Mouse (Mus musculus) embryonic facial prominence, embryonic 12.5 days (tissue): ENCODE results near the gene Emc10. TPM values are rescaled to one million over a fixed set of nuclear protein-coding genes. Genes with fewer than 3 reads are reported as not detected.

Experiments used
- ATAC-seq: fragments of 200-750 bp; cut with Nextera tagmentation; 2 replicates; pipeline ENCODE4 v1.8.0; 2017; ENCODE audit not compliant: insufficient number of reproducible peaks, insufficient read depth, low FRiP score, low TSS enrichment
- H3K27ac ChIP-seq: fragments of 300-500 bp; sonication (generic); 2 replicates; pipeline ENCODE4 v1.5.1; 2016; ENCODE audit warnings: mild to moderate bottlenecking
- H3K27me3 ChIP-seq: fragments of 300-500 bp; sonication (generic); 2 replicates; pipeline ENCODE4 v1.6.1; 2016; ENCODE audit warnings: mild to moderate bottlenecking, moderate library complexity
- H3K36me3 ChIP-seq: fragments of 300-500 bp; sonication (generic); 2 replicates; pipeline ENCODE4 v1.6.1; 2016; ENCODE audit warnings: mild to moderate bottlenecking
- H3K4me1 ChIP-seq: fragments of 300-500 bp; sonication (generic); 2 replicates; pipeline ENCODE4 v1.6.1; 2016
- H3K4me2 ChIP-seq: fragments of 300-500 bp; sonication (generic); replicated peaks from 2 replicates; pipeline ENCODE4 v1.6.1; 2016; ENCODE audit warnings: mild to moderate bottlenecking, moderate library complexity
- H3K4me3 ChIP-seq: fragments of 300-500 bp; sonication (generic); 2 replicates; pipeline ENCODE4 v1.5.1; 2016; ENCODE audit warnings: mild to moderate bottlenecking
- H3K9ac ChIP-seq: fragments of 300-500 bp; sonication (generic); 2 replicates; pipeline ENCODE4 v1.6.1; 2016; ENCODE audit warnings: mild to moderate bottlenecking, moderate library complexity
- H3K9me3 ChIP-seq: fragments of 300-500 bp; sonication (generic); 2 replicates; pipeline ENCODE4 v1.6.1; 2016; ENCODE audit warnings: mild to moderate bottlenecking, moderate library complexity
- WGBS: fragments of 180-500 bp; shearing (Covaris S2); methylation state at CpG from one replicate; pipeline ENCODE4 v1.1.7; 2016; 5-methylcytosine and 5-hydroxymethylcytosine counted together
- polyA plus RNA-seq: library from polyadenylated mRNA; unstranded; fragments of >200 nt; fragmentation: Nextera tagmentation; extraction: Ambion mirVana; gene quantifications from 2 replicates; pipeline ENCODE4 v1.2.1, GENCODE M21; 2016

The Emc10 gene
- polyA plus RNA-seq = 121 and 124 TPM in 2 replicates

DNA sequence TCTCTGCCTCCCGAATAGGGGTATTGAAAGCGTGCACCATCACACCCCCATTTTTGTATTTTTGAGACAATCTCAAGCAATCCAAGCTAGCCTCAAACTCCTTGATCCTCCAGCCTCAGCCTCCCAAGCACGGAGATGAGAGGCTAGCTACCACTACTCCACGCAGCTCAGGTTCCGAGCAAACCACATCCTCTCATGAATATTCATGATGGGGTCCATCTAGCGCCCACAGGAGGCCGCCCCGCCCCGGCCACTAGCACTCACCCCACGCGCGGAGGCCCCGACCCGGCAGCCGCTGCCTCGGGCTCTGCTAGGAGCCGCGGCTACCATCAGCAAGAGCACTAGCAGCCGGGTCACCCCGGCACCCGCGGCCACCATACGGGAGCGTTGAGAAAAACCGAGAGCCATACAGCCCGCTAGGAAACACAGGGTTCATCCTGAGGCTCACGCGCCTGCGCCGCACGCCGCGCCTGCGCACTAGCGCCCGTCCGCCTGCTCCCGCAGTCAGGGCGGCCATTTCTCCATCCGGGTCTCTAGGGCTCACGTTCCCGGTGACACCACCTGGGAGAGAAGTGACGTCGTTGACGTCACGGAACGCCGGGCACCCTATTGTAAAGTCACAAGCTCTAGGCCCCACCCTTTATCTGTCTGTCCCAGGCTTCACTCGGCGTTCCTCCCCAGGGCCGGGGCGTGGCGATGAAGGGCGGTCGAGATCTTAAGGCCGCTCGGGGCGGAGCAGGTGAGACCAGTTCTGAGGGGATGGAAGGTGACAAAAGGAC lies at the start of gene Emc10, which contains the start of gene Fam71e1:
TSS of gene Emc10 (minus strand) at position 538 of the 779 bp plus-strand sequence.
TSS of gene Fam71e1 (plus strand) at position 590 of the 779 bp plus-strand sequence.
- H3K27me3 ChIP-seq = no peaks in the 10 kb centered on the region
- H3K9ac ChIP-seq = peak within 1 kb of the TSS; percentile 74
- ATAC-seq = peak; percentile 86
- peak within 1 kb of the TSS; percentile 94 for H3K27ac ChIP-seq
- peaks cover 12% of the 10 kb centered on the region for H3K4me1 ChIP-seq
- peak within 1 kb of the TSS; percentile 68 for H3K4me2 ChIP-seq
- peaks cover 29% of the 10 kb centered on the region for H3K36me3 ChIP-seq
- H3K4me3 ChIP-seq = peak within 1 kb of the TSS; percentile 68
- 1% methylated on average over 58 of the region's 58 CpGs for WGBS
- H3K9me3 ChIP-seq = no peaks in the 10 kb centered on the region

DNA sequence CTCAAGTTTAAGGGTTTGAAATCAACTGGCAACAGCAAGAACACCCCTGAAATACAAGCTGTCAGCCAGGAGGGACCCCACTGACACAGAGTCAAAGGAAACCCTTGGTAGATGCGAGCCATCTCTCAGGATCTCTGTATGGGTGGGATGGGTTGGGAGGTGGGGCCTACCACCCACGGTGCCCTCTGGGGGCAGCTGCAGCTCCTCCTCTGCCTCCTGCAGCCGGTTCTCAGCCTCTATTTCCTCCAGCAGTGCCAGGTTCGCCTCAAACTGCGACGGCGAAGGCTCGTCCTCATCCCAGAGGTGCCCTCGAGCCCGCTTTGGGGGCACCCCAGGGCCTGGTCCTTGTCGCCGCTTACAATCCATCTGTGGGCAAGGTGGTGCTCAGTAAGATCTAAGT lies 46.7 kb upstream of the Emc10 start:
- Histone ChIP-seq H3K27ac (no peak overlapping the region), H3K4me3 (no peak overlapping the region), H3K4me2 (no peak overlapping the region), H3K4me1 (peaks cover 11% of the 10 kb centered on the region), H3K9ac (no peak overlapping the region), H3K9me3 (no peaks in the 10 kb centered on the region), H3K36me3 (peaks cover 51% of the 10 kb centered on the region), H3K27me3 (no peaks in the 10 kb centered on the region)
- ATAC-seq = no peak
- WGBS = 83% methylated on average over 12 of the region's 12 CpGs

DNA sequence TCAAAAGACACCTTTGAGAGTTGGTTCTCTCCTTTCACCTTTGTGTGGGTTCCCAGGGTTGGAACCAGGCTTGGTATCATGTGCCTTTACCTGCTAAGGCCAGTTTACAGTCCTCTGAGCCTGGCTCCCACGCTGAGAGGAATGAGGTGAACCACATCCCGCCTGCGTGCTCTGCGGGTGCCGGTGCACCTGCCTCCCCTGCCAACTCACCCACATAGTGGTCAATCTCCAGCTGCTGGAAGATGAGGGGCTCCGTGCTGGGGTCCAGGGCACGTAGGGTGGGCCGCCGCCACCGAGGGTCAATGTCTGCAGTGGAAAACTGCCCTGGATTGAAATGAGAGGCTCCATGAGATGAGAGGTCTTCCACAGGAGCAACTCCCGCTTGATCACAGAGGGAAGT lies 46.2 kb upstream of the Emc10 start:
- Histone ChIP-seq H3K4me1 (peaks cover 7% of the 10 kb centered on the region), H3K4me2 (no peak overlapping the region), H3K36me3 (peaks cover 56% of the 10 kb centered on the region), H3K9me3 (no peaks in the 10 kb centered on the region), H3K4me3 (no peak overlapping the region), H3K9ac (no peak overlapping the region), H3K27me3 (no peaks in the 10 kb centered on the region), H3K27ac (no peak overlapping the region)
- ATAC-seq = no peak
- 96% methylated on average over 11 of the region's 11 CpGs for WGBS

DNA sequence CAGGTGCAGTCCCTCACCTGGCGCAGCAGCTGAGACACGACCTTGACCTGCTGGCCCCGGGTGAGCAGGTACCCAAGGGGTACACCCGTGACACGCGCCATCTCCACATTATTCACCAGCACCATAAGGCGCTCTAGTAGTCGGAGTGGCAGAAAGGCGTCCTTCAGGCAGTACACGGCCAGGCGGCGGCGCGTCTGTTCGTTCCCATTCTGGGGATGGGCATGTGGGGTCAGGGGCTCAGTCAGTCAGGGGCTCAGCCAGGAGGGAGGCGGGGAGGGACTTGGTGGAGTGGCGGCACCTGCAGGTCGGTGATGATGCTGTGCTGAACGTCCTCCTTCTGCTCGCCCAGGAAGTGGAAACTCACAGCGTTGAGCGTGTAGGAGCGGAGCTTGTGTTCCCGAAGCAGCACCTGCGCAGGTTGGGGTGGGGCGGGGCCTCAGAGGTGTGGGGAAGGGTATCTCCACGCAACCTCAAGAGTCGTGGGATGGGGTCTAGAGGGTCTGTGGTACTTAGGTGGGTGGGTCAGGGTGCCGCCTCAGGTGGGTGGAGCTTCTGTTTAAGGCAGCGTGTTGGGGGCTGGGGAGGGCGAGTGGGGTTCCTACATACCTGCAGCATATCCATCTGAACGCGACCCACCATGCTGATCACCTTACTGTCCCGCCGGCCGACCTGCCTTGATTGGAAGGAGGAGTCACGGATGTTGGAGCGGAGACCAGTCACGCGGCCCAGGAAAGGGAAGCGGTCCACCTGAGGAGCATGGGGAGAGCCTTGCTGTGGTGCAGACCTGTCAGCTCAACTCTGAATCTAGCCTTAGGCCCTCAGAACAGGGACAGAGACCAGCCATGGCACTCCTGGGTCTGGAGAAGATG lies 42.7 kb upstream of the Emc10 start:
- WGBS = 90% methylated on average over 41 of the region's 41 CpGs
- Histone ChIP-seq H3K27me3 (no peaks in the 10 kb centered on the region), H3K27ac (no peak overlapping the region), H3K9ac (no peak overlapping the region), H3K9me3 (no peaks in the 10 kb centered on the region), H3K36me3 (peaks cover 86% of the 10 kb centered on the region), H3K4me1 (no peaks in the 10 kb centered on the region), H3K4me2 (no peak overlapping the region), H3K4me3 (no peak overlapping the region)
- ATAC-seq = no peak

DNA sequence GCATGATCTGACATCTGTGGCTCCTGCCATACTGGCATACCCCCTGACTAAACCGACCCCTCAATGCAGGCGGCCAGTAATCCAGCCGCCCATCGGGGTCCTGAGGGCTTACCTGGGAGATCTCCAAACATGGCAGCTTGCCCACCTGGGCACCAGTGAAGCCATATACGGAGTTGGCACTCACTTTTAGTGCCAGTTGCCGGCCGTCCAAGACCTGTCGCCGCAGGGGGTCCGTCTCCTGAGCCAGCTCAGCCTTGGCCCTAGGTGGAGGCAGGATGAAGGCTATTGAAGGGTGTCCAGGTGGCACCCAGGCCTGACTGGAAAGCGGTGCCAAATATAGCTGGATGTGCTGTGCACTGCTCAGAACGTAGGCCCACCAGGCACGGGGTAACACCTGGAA lies 41.2 kb upstream of the Emc10 start:
- no peak overlapping the region for H3K4me3 ChIP-seq
- 93% methylated on average over 13 of the region's 13 CpGs for WGBS
- no peaks in the 10 kb centered on the region for H3K27me3 ChIP-seq
- no peak for ATAC-seq
- no peaks in the 10 kb centered on the region for H3K9me3 ChIP-seq
- no peak overlapping the region for H3K27ac ChIP-seq
- peaks cover 99% of the 10 kb centered on the region for H3K36me3 ChIP-seq
- no peak overlapping the region for H3K4me2 ChIP-seq
- no peaks in the 10 kb centered on the region for H3K4me1 ChIP-seq
- H3K9ac ChIP-seq = no peak overlapping the region

DNA sequence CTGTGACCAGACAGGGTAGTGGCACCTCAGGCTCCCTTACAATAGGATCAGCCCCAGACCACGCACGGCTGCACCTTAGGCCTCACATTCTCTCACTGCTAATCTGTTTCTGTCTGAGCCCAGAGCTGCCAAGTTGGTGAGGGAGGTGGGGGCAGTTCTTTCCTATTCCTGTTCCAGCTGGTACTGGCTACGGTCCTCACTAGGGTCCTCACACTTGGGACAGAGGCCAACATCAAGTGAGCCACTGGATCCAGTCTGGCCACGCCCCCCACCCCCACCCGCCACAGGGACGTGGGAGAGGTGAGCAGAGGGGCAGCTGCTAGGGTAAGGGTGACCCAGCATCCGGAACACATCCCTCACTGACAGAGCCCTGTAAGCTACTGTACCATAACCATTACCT lies 40.7 kb upstream of the Emc10 start:
- Histone ChIP-seq H3K4me1 (no peaks in the 10 kb centered on the region), H3K27ac (no peak overlapping the region), H3K36me3 (peaks cover 98% of the 10 kb centered on the region), H3K9me3 (no peaks in the 10 kb centered on the region), H3K9ac (no peak overlapping the region), H3K27me3 (no peaks in the 10 kb centered on the region), H3K4me2 (no peak overlapping the region), H3K4me3 (no peak overlapping the region)
- no peak for ATAC-seq
- 91% methylated on average over 7 of the region's 7 CpGs for WGBS

DNA sequence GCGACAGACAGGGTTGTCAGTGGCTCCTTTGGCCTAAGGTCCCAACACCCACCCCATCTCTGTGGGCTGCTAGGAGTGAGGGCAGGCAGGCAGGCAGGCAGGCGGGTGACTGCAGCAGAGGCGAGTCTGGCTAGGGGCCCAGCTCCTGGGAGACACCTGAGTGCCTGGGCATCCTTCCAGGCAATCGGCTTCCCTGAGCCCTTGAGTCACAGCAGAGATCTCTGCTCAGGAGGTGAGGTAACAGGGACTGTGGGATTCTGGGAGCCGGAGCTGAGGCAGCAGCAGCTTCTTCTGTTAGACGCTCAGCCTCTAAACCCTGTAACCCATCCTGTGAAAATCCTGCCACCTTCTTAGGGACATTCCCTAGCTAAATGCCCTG lies 40.2 kb upstream of the Emc10 start:
- Histone ChIP-seq H3K36me3 (peaks cover 93% of the 10 kb centered on the region), H3K27ac (no peak overlapping the region), H3K4me3 (no peak overlapping the region), H3K9me3 (no peaks in the 10 kb centered on the region), H3K27me3 (no peaks in the 10 kb centered on the region), H3K4me2 (no peak overlapping the region), H3K9ac (no peak overlapping the region), H3K4me1 (no peaks in the 10 kb centered on the region)
- no peak for ATAC-seq
- WGBS = 91% methylated on average over 6 of the region's 6 CpGs

DNA sequence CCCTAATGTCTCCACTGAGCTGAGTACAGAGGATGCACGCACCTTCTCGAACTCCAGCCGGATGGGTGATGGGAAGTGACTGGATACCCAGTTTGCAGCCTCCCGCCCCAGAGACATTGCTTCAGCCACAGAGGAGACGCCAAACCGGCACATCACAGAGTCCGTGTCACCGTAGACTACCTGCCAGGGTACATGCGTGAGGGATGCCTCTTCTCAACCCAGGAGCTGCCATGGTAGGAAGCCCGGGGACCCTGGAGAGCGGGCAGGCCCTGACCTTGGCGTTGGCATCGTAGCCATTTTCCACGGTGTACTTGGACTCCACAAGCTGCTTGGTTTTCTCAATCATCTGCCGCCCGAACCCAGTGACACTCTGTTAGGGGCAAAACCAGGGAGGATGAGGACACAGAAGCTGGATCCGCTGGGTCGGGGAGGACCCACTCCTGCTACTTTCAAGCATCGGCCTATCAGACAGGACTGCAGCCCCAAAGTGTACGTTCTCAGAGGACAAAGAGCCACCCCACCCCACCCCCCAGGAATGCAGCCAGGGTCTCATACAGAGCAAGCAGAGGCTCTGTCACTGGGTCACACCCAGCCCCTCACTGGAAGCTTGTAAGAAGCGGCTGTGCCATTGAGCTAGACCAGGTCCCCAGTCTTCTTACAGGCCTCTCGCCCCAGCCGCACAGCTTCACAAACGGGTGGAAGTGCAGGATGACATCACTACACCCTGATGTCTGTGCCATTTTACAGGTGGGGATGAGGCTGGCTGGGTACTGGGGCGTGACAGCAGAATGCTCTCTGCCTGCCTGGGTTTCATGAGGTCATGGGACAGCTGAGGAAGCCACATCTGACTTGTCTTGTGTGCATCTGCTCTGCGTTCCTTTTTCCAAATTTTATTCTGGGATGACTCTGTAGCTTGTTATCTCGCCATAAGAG lies 39.6 kb upstream of the Emc10 start:
- H3K4me3 ChIP-seq = no peak overlapping the region
- no peak overlapping the region for H3K9ac ChIP-seq
- H3K36me3 ChIP-seq = peaks cover 87% of the 10 kb centered on the region
- no peak for ATAC-seq
- no peaks in the 10 kb centered on the region for H3K27me3 ChIP-seq
- WGBS = 92% methylated on average over 27 of the region's 27 CpGs
- H3K27ac ChIP-seq = no peak overlapping the region
- no peaks in the 10 kb centered on the region for H3K4me1 ChIP-seq
- no peaks in the 10 kb centered on the region for H3K9me3 ChIP-seq
- no peak overlapping the region for H3K4me2 ChIP-seq

DNA sequence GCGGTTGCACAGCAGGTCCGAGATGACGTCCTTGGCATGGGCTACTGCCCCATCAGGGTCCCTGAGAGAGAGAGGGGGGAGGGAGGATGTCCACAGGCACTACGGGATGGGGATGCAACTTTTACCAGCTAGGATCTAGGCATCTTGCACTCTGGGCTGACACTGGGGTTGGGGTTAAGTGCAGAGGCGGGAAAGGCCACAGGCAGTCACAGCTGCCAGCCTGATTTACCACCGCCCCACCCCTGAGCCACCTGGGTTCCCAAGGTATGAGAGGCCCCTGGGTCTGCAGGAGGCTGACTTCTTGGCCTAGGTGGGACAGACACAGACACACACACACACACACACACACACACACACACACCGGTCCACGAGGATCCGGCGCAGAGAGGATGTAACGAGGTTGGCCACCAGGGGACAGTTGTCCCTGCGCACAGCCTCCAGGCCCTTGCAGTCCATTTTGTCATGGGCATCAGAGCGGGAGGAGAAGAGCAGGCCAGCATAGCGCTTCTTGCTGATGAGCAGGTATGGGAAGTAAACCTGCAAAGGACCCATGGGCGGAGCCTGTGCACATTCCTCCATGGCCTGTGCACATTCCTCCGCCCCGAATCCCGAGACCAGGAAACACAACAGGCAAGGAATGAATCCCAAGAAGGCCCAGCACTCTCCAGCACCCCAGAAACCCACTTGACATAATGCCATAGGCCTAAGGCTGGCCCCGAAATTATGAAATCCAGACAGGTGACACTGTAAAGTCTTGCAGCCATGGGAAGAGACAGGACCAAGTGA lies 38.5 kb upstream of the Emc10 start:
- 85% methylated on average over 19 of the region's 19 CpGs for WGBS

DNA sequence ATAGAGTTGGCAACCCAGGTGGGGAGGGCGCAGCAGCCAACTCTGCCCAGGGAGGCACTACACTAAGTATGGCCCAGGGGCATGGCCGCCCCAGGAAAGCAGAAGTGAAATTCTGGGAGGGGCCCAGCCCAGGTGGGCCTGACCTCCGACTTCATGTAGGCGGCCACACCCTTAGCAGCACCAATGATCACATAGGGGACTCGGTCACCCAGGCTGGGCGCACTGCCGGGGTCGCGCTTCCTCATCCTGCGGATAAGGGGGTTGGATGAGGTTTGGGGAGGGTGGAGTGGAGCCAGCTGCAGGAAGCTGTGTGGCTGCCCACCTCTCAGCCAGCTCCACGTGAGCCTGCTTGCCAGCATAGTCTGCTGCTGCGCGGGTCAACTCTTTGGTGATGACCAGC lies 37.9 kb upstream of the Emc10 start:
- no peak for ATAC-seq
- H3K9me3 ChIP-seq = no peaks in the 10 kb centered on the region
- no peak overlapping the region for H3K27ac ChIP-seq
- H3K36me3 ChIP-seq = peaks cover 70% of the 10 kb centered on the region
- H3K27me3 ChIP-seq = peaks cover 5% of the 10 kb centered on the region; the same call in 1 of the 2 replicates
- no peak overlapping the region for H3K4me2 ChIP-seq
- 82% methylated on average over 13 of the region's 13 CpGs for WGBS
- H3K4me1 ChIP-seq = no peaks in the 10 kb centered on the region
- H3K4me3 ChIP-seq = no peak overlapping the region
- no peak overlapping the region for H3K9ac ChIP-seq

More for the DNA sequence above, 38.5 kb upstream of the Emc10 start:
- Histone ChIP-seq H3K4me1 (no peaks in the 10 kb centered on the region), H3K9me3 (no peaks in the 10 kb centered on the region), H3K27ac (no peak overlapping the region), H3K4me2 (no peak overlapping the region), H3K9ac (no peak overlapping the region), H3K27me3 (no peaks in the 10 kb centered on the region), H3K4me3 (no peak overlapping the region), H3K36me3 (peaks cover 76% of the 10 kb centered on the region)
- ATAC-seq = no peak

DNA sequence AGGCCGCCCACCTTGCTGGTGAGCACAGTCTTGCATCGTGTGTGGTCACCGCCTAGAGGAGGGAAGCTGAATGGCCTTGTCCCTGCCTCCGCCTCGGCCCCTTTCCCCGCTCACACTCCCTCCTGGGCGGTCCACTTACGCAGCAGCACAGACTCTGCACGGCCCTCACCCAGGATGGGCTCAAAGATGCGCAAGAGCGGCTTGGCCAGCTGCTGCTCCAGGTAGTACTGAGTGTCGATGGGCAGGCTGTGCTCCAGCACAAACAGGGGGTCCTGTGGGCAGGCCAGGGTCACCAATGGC lies 37.4 kb upstream of the Emc10 start:
- H3K4me1 ChIP-seq = no peaks in the 10 kb centered on the region
- peaks cover 9% of the 10 kb centered on the region for H3K27me3 ChIP-seq
- H3K4me2 ChIP-seq = no peak overlapping the region
- no peak for ATAC-seq
- no peak overlapping the region for H3K9ac ChIP-seq
- H3K4me3 ChIP-seq = no peak overlapping the region
- no peaks in the 10 kb centered on the region for H3K9me3 ChIP-seq
- peaks cover 65% of the 10 kb centered on the region for H3K36me3 ChIP-seq
- no peak overlapping the region for H3K27ac ChIP-seq
- WGBS = 78% methylated on average over 12 of the region's 12 CpGs
